Mouse (Mus musculus): ENCODE measurements around the gene Ly6g6f.

Gene Ly6g6f

DNA sequence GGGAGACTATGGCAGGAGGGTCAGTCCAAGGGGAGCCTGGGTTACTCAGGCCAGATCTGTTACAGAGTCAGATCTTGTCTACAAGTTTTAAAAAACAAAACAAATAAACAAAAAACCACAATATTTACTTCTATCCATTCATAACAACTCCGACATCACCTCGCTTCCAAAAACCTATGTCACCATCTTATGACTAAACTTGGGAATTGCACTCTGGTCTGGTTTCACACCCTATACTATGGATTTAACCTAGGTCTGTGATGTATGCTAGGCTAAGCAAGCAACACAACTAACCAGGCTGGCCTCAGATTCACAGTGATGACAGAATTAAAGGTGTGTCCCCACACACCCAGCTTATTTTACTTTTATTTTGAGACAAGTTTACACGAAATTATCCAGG lies 21.1 kb upstream of the Ly6g6f start:
- no peak for DNase-seq (ENCODE audit: low read depth, low spot score)

DNA sequence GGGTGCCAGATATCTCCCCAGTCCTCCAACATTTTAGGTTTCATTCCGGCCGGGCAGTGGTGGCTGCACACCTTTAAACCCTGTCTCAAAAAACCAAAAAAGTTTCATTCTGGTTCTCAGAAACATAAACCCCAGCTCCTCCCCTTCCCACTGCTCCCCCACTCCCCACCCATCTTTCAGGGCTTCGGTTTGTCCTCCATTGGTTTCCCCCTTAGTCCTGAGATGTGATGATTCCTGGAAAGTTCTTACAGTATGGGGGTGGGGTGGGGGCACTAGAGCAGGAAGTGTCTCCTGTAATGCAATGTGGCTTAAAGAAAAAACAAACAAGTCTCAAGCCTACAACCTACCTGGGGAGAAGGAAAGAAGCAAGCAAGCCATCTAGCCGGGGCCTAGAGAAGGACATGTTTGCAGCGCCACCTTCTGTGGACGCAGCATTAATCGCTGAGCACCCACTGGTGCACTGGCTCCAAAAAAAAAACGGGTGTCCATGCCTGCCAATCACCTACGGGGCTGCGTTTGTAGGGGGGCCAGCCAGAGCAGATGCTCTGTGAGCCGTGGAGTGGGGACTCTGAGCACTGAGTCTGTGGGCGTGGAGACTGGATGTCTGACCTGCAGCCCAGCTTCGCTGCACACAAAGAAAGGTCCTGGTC lies 20.5 kb upstream of the Ly6g6f start:
- peak; percentile 44 for DNase-seq (ENCODE audit: low read depth, low spot score)

DNA sequence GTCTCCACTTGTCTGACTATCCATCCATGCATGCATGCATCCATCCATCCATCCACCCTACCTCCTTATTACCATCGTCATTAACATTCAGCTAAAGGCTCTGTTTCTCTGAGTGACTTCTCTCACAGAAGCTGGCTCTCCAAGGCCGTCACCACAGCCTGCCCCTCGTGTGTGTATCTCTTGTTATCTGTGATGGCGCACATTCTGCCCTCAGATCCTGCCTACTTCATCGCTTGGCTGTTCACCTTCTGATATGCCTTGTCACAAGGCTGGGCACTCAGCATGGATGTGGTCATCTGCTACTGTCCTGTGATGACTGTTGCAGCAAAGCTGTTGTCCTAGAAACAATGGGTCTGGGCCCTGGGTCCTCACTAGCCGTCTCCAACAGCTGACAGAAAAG lies 19.3 kb upstream of the Ly6g6f start:
- no peak for DNase-seq (ENCODE audit: low read depth, low spot score)

DNA sequence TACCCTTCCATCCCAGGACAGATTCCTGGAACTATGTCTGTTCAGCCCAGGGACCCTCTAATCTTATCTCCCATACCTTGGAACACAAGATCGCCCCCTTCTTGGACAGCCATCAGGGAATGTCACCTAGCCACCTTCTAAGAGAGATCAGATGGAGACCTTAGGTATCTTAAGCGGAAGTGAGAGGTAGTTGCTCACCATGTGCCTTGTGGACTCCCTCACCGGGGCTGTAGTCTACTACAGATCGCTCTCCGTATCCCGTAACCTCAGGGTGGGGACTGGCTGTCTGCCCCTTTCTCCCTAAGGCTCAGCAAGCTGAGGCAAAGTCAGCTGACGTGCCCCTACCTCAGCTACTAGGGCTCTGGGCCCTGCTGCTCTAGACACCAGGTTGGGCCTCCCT lies 18.7 kb upstream of the Ly6g6f start:
- DNase-seq (ENCODE audit: low read depth, low spot score): no peak

DNA sequence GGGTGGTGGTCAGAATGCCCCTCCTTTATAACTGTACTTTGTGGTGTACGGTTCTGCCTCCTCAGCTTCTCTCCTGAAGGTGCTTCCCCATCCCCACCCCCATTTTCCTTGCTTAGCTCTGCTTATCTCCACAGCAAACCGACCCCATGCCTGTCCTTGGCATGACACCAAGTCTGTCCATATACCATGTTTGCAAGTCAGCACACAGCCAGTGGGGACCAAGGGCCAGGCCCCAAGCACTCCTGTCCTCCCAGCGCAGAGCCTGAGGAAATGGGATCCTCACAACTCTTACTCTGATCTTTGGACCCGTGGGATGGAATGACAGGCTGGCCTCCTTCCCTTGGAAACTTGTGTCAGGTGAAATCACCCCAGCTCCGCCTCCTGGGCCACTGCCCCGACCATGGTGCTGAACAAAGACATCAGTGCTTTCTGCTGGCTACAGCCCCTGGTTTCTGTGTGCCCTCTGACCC lies 17.8 kb upstream of the Ly6g6f start:
- no peak for DNase-seq (ENCODE audit: low read depth, low spot score)

DNA sequence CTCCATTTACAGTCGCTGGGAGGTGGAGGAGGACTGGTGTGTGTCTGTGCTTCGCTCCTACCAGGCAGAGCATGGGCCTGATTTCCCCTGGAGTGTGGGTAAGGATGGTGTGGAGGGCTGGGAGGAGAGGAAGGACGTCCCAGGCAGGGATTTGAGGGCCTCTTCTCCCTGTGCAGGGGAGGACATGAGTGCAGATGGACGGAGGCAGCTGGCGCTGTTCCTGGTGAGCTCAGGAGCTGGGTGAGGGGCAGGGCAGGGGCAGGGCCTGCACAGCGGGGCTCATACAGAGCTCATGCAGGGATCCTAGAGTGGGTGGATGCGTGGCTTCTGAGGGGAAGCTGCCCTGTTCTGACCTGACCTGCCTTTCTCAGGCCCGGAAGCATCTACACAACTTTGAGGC lies 16.9 kb upstream of the Ly6g6f start:
- DNase-seq (ENCODE audit: low read depth, low spot score): no peak

DNA sequence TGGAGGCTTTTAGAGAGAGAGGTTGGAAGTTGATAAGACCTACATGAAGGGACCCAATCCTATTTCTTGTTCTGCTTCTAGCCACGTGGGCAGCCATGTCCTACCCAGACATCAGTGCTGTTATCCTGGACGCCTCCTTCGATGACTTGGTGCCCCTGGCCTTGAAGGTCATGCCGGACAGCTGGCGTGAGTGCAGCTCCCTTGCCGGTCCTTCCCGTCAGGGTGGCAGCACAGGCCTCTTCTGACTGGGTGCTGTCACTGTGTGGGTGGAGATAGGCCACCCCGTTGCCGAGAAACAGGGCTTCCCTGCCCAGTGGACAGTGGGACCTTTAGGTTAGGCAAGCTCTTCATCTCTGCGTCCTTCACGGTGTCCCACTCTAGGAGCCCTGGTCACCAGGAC lies 15.8 kb upstream of the Ly6g6f start:
- DNase-seq (ENCODE audit: low read depth, low spot score): no peak

DNA sequence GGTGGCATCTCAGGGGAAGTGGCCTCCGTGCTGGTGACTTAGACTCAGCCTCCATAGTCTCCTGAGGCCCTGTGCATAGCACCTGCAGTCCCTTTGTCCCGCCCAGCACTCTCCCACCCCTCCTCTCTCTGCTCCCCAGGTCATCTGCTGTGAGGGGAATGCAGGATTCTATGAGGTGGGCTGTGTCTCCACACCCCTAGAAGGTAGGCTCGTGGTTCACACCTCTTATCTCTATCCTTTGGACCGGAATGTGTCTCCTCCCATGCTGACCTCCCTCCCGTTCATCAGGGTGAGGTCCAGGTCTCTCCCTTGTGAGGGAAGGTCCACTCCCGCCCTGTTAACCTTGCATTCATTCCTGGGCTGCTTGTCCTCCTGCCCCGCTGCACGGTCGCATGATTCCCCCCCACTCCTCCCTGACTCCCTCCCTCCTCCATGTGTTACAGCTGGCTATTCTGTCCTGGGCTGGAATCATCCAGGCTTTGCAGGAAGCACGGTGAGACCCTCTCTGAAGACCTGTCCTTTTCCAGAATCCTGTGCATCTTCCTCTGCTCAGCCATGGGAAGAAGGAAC lies 14.9 kb upstream of the Ly6g6f start:
- no peak for DNase-seq (ENCODE audit: low read depth, low spot score)

DNA sequence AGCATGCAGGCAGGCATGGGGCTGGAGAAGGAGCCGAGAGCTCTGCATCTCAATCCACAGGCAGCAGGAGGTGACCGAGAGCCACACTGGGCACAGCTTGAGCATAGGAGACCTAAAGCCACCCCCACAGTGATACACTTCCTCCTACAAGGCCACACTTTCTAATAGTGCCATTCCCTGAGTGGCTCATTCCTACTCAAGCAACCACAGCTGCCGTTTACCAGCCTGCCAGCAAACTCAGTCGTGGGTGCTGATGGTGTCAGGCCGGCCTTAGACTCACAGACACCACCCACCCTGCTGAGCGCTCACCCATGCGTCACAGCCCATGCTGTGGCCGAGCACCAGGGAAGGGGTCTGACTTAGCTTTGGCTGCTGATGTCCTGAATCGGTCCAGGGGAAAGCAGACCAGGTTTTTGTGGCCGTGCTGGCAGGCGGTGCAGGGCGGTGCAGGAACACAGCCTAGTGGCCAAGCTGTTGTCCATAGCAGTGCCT lies 11.8 kb upstream of the Ly6g6f start:
- no peak for DNase-seq (ENCODE audit: low read depth, low spot score)

DNA sequence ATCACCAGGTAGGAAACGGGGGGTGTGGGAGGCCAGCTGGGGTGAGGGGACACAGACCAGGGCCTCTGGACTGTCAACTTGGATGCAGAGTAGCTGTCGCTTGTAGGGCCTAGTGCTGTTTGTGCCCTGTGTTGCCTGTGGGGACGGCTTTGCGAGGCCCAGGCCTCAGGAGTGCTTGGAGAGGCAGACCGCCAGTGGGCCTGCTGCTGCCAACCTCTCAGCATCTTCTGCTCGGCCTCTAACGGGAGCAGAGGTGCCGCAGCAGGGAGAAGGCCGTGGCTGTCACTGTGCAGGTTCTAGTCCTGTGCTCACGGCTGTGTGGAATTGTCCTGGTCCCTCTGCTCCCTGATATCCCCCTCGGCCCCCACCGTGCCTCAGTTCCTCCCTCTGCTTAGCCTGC lies 11.2 kb upstream of the Ly6g6f start:
- no peak for DNase-seq (ENCODE audit: low read depth, low spot score)

DNA sequence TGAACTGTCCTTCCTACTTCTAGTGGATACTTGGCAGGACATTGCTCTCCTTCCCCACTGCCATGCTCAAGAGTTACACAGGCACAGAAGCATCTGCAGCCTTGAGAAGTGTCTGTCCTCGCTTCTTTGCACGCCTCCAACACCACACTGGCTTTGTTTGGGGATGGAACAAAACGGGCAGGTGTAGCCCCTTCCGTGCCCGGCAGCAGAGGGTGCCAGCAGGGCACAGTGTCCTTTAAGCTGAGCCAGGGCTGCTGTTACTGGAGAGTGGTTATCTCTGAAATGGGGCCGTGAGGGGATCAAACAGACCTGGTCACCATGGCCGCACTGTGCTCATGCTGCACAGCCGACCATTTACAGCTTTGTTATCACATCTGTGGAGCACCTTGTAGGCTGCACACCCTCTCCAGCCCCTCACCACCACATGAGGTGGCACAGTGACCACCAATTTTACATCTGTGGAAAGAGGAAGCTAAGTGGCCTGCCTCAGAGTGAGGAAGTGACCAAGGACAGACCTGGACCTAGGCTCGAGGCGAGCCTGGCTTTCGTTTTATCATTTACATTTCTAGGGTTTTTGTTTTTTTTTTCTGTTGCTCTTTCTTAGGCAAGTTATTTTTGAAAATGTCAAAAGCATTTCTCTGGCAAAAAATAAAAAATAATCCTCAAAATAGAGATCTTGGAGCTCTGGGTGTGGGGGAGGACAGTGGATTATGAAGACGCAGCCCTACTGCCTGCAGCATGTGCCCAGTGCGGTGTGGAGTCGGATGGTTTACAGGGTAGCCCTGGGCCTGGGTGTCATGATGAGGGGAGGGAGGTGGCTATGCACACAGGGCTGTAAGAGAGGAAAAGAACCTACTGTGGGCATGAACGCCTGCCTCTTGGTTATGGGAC lies 9.3 kb upstream of the Ly6g6f start:
- DNase-seq (ENCODE audit: low read depth, low spot score): no peak

DNA sequence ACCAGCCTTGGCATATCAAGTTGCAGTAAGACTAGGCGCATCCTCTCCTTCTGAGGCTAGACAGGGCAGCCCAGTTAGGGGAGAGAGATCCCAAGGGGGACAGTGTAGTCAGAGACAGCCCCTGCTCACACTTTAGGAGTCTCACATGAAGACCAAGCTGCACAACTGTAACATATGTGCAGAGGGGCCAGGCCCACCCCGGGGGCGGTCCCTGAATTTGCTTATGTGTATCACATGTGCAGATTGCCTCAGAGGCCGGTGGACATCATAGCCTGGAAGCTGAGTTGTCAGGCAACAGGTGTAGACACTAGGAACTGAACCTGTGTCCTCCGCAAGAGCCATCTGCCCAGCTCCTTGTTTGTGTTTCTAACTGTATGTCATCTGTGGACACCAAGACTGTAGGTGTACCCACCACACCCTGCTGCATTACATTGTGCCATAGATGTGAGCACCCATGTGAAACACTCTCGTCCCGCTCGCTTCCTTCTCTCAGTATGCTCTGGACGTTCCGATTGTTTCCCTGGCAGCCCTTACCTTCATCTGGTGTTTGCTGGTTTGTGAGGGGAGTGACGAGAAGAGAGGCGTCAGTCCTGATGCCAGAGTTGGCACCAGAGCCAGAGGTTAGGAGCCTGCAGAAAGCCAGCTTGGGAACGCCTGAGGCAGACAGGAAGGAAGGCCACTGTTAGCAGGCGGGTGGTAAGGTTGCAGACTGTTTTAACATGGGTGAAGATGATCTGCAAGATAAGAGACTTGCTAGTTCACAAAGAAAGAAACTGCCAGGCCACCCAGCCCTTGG lies 7.2 kb upstream of the Ly6g6f start:
- no peak for DNase-seq (ENCODE audit: low read depth, low spot score)

DNA sequence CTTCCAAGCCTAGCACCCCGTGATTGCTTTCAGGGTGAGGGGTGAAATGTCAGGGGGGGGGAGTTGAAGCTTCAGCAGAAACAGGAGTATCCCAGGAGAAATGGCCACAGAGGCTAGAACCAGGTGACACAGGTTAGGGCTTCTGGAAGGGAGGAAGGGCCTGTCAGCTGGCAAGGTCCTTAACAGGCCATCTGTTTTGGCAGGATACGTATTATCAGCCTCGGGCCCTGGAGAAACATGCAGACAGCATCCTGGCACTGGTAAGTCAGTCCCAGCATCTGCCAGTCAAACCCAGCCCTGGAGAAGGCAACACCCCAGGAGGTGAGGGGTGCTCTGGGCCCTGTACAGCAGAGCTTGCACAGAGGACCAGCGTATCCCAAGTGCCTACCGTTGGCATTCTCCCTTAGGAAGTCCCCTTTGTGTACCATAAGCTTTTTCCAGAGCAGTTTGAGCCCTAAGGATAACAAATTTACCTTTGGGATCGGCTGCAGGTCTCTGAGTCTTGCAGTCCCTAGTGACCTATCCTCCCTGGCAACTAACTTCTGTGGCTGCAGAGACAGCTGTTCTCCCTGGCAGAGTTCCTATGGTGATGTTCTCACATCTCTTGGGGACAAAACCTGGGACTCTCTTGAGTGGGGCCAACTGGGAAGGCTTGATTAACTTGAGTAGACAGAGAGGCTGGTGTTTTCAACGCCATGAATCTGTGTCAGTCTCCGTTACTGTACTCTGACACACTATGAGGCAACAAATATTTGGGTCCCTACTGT lies 4.9 kb upstream of the Ly6g6f start:
- DNase-seq (ENCODE audit: low read depth, low spot score): no peak

DNA sequence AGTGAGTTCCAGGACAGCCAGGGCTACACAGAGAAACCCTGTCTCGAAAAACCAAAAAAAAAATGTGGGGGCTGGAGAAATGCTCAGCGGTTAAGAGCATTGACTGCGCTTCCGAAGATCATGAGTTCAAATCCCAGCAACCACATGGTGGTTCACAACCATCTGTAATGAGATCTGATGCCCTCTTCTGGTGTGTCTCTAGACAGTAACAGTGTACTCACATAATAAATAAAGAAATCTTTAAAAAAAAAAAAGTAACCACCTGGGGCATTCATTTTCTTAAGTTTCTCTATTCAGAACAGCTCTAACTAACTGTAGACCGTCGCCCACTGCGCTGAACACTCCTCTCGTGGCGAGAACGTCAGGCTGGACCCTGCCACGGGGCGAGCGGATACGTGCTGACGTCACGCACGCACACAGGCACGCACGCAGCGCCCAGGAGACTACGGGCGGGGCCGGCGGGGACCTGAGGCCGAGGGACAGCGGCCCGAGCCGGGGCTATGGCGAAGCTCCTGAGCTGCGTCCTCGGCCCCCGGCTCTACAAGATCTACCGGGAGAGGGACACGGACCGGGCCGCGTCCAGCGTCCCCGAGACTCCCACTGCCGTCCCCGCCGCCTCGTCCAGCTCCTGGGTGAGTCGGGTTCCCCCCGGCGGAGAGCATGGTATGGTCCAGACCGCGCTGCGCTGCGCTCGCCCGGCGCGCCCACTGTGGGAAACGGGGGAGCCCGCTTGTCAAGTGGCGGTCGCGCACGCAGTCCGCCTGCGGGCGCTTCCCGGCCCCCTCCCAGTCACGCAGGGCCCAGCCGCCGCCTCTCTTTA lies 3.6 kb upstream of the Ly6g6f start, which contains the start of gene Abhd16a:
Gene Abhd16a, plus strand, starts transcription at position 439 of the 820 bp plus-strand sequence.
- peak; percentile 95 for DNase-seq (ENCODE audit: low read depth, low spot score)

DNA sequence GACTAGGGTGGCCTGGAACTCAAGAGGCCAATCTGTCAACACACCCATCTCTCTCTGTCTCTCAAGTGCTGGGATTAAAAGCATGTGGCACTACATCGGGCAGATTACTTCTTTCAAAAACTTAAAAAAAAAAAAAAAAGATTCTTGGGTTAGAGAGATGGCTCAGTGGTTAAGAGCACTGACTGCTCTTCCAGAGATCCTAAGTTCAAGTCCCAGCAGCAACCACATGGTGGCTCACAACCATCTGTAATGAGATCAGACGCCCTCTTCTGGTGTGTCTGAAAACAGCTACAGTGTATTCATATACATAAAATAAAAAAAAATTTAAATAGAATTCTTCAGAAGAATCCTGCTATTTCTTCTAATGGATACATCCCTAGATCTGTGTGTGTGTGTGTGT lies 2.7 kb upstream of the Ly6g6f start:
- DNase-seq (ENCODE audit: low read depth, low spot score): peak; percentile 46

DNA sequence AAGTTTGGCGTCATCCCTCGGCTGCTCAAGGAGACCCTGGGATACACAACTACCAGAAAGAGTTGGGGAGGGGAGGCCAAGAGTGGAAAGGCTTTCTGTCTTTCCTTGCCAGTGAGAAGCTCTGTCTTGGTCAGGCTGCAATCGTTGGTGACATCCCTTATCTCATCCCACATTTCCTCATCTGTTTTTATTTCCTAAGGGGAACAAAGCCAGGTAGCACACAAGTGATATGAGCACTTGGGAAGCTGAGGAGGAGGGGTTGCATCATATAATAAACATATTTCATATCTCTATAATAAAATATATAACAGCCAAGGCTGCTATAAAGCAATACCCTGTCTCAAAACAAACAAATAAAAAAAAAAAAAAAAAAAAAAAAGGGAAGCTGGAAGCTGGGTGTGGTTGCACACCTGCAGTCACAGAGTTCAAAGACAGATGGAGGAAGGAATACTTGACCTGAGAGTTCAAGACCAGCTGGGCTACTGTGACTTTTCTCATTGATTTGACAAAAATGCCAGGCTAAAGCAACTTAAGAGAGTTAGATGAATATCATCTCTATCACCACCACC lies 1.4 kb downstream of the Ly6g6f start:
- no peak for DNase-seq (ENCODE audit: low read depth, low spot score)

DNA sequence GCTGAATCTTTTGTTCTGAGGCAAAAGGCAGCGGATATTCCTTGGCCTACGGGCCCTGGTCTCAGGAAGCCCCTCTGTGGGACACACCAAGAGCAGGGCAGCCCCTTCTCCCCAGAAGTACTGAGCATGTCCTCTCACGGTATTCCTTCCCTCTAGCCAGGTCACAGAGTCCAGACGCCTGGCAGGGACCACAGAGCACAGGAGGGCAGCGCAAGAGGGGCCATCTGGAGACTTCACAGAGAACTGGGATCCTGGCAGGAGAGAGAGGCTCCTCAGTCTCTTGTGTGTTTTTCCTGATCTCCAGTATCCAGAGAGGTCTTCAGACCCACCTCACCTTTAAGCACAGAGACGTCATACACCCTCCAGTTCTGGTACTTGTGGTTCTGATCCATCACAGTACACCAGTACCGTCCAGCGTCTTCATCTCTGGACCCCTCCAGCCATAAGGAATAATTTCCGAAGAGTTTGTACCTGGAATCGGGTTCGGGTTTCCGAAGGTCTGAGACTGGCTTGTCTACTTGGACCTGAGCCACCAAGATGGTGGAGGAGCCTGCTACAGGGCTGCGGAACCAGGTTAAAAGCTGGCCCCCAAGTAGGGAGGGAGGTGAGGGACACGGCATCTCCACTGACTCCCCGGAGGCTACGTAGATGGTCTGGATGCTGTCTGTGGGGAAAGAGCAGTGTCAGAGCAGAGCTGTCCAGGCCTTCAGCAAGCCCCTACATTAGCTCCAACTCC lies 2.4 kb downstream of the Ly6g6f start:
- no peak for DNase-seq (ENCODE audit: low read depth, low spot score)

DNA sequence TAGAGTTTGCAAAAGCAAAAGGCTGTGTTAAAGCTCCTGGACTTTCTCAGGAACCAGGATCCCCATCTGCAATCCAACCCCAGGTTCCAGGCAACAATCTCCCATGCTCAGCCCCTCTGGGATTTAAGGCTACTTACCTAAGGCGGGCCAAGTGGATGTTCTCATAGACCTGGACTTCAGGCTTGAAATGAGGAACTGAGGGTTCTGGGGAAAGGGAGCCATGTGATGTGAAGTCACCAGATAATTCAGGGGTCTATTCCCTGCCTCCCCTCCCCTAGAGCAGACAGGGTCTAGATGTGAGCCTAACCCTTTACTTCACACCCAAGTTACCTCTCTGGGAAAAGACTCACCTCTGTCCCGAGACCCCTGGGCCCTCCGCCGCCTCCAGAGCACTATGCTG lies 4.7 kb downstream of the Ly6g6f start:
- no peak for DNase-seq (ENCODE audit: low read depth, low spot score)

DNA sequence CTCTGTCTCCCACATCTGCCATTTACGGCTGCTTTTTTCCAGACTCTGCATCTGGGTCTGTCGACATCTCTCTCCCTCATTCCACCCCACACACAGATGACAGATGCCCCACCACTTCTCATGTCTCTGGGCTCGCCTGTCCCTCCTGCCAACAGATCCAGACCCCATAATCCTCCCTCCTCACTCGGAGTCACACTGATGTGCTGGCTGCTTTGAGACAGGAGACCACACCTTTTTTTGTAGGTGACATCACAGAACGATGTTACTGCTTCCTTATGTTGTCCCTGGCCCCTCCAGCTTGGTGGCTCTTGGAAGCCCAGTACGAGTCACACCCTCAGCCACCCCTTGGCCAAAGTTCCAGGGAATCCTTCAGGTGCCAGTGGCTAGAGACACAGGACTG lies 5.2 kb downstream of the Ly6g6f start:
- DNase-seq (ENCODE audit: low read depth, low spot score): no peak
